Mouse (Mus musculus) cortical plate, adult 2 months (tissue): ENCODE data around the gene Mep1a.

ENCODE experiments used
- CTCF ChIP-seq: fragments of 200-500 bp; IDR thresholded peaks from 2 replicates; pipeline ENCODE4 v1.5.1; 2011; ENCODE audit warnings: mild to moderate bottlenecking, control low read depth, low read length; ENCODE audit not compliant: insufficient read depth; ENCODE audit errors: extremely low read depth
- POLR2A ChIP-seq: fragments of 200-500 bp; IDR thresholded peaks from 2 replicates; pipeline ENCODE4 v1.6.1; 2011; ENCODE audit warnings: mild to moderate bottlenecking, low read length, control low read depth; ENCODE audit not compliant: insufficient read depth; ENCODE audit errors: extremely low read depth

DNA sequence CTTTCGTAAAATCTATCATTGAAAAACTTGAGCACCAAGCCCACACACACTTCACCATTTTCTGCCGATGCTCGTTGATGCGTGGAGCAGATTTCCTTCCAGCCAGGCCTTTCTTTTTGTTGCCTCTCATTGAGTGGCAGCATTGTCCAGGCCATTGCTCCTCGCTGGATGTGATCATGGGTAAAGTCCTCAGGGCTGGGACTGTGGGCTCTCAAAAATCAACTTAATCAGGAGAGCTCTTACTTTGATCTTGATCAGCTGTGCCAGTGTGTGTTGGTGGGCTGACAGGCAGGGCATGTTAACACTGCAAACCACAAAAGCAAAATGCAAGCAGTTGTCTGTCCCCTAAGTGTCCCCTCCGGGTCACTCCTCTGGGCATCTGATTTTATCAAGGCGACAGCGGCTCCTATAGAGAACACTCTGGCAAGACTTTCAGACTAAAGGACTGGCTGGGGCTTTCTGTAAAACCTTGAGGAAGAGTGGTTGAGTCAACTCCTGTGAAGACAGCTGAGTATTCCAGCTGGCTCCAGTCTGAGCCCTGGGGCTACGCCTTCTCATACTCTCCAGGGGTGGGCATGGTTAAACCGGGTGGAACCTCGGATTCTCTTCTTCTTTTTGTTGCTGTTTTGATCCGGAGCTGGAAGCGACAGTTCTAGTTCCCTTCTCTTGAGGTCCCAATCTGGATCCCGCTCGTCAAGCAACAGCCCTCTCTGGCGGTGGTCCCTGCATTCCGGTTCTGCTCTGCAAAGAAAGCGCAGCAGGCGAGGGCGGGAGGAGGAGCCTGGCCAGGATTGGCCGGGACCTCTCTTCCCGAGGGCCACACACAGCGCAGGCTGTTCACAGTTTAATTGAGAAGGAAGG, 32.0 kb upstream of the Mep1a start:
- TF ChIP-seq POLR2A (no peak), CTCF (no peak)
